Mouse (Mus musculus) cortical plate, adult 2 months (tissue): ENCODE data around the gene Ccnb1. TPM values are rescaled to one million over a fixed set of nuclear protein-coding genes. Genes with fewer than 3 reads are reported as not detected.
"Not testable (repeated sequence)": the region's sequence is repeated elsewhere in the genome, so short reads cannot be mapped to it uniquely, and the experiment has no call there.

Experiments used
- H3K27ac ChIP-seq: fragments of 200-500 bp; 2 replicates; pipeline ENCODE4 v1.5.1; 2012; ENCODE audit warnings: low read length, control low read depth, inconsistent platforms; ENCODE audit not compliant: insufficient read depth
- H3K4me1 ChIP-seq: fragments of 200-500 bp; 2 replicates; pipeline ENCODE4 v1.6.1; 2011; ENCODE audit warnings: low read length; ENCODE audit not compliant: control insufficient read depth, insufficient read depth
- H3K4me3 ChIP-seq: fragments of 200-500 bp; 2 replicates; pipeline ENCODE4 v1.5.1; 2011; ENCODE audit warnings: mild to moderate bottlenecking, low read length, control low read depth; ENCODE audit not compliant: insufficient read depth
- CTCF ChIP-seq: fragments of 200-500 bp; IDR thresholded peaks from 2 replicates; pipeline ENCODE4 v1.5.1; 2011; ENCODE audit warnings: mild to moderate bottlenecking, control low read depth, low read length; ENCODE audit not compliant: insufficient read depth; ENCODE audit errors: extremely low read depth
- POLR2A ChIP-seq: fragments of 200-500 bp; IDR thresholded peaks from 2 replicates; pipeline ENCODE4 v1.6.1; 2011; ENCODE audit warnings: mild to moderate bottlenecking, low read length, control low read depth; ENCODE audit not compliant: insufficient read depth; ENCODE audit errors: extremely low read depth
- polyA plus RNA-seq: library from polyadenylated mRNA; depleted of rRNA; stranded (reverse); fragments of >200 nt; gene quantifications from 2 replicates; pipeline ENCODE4 v1.2.3, GENCODE M21; 2012

Gene Ccnb1
- polyA plus RNA-seq, 1 experiment: 1.3 TPM

GRCm38 (mm10) chr13:100823863-100824262 is 37.5 kb upstream of the Ccnb1 start:
- no peaks in the 10 kb centered on the region for H3K4me1 ChIP-seq
- TF ChIP-seq CTCF (no peak), POLR2A (no peak)
- H3K4me3 ChIP-seq: no peak overlapping the region
- H3K27ac ChIP-seq: no peak overlapping the region

DNA sequence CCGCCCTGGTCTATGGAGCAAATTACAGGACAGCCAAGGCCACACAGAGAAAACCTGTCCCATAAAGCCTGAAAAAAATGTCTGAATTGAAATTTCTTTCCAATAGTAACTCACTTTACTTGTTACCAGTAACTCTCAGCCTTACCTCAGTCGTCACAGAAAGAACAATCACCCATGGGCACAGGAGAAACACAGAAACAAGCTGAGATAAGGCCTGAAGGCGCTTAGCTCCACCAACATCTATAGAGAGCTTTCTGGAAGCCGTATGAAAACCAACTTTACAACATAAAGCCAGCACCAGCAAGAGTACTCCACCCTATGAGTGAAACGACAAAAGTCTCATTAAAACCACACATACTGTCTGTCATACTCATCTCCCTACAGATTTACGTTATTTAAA is 28.1 kb upstream of the Ccnb1 start:
- no peak overlapping the region for H3K27ac ChIP-seq
- no peaks in the 10 kb centered on the region for H3K4me1 ChIP-seq
- TF ChIP-seq CTCF: no peak
- TF ChIP-seq POLR2A: no peak
- H3K4me3 ChIP-seq: no peak overlapping the region

- no peak for TF ChIP-seq CTCF
- TF ChIP-seq POLR2A: no peak
- no peak overlapping the region for H3K27ac ChIP-seq
- no peak overlapping the region for H3K4me3 ChIP-seq
- no peaks in the 10 kb centered on the region for H3K4me1 ChIP-seq
These were observed 19.4 kb upstream of the Ccnb1 start for GRCm38 (mm10) chr13:100805776-100806175.

GRCm38 (mm10) chr13:100797171-100797570 is 10.8 kb upstream of the Ccnb1 start:
- no peak overlapping the region for H3K4me3 ChIP-seq
- no peak for TF ChIP-seq POLR2A
- no peak for TF ChIP-seq CTCF
- H3K4me1 ChIP-seq: no peaks in the 10 kb centered on the region
- no peak overlapping the region for H3K27ac ChIP-seq

- TF ChIP-seq CTCF (no peak), POLR2A (no peak)
- no peak overlapping the region for H3K27ac ChIP-seq
- no peaks in the 10 kb centered on the region for H3K4me1 ChIP-seq
- H3K4me3 ChIP-seq: no peak overlapping the region
These were observed 2.7 kb upstream of the Ccnb1 start for GRCm38 (mm10) chr13:100789083-100789482.

GRCm38 (mm10) chr13:100788057-100788456 is 1.7 kb upstream of the Ccnb1 start:
- not testable (repeated sequence) for H3K4me3 ChIP-seq, H3K27ac ChIP-seq, H3K4me1 ChIP-seq

- Histone ChIP-seq H3K4me1 (no peaks in the 10 kb centered on the region), H3K27ac (no peak overlapping the region), H3K4me3 (no peak overlapping the region)
- TF ChIP-seq CTCF (no peak), POLR2A (no peak)
These were observed 1.1 kb upstream of the Ccnb1 start for GRCm38 (mm10) chr13:100787316-100788010.

GRCm38 (mm10) chr13:100785806-100786413 is 460 bp downstream of the Ccnb1 start:
- H3K27ac ChIP-seq: no peak overlapping the region
- H3K4me3 ChIP-seq: peak overlapping the region; percentile 57
- H3K4me1 ChIP-seq: no peaks in the 10 kb centered on the region
- TF ChIP-seq CTCF: no peak
- no peak for TF ChIP-seq POLR2A

DNA sequence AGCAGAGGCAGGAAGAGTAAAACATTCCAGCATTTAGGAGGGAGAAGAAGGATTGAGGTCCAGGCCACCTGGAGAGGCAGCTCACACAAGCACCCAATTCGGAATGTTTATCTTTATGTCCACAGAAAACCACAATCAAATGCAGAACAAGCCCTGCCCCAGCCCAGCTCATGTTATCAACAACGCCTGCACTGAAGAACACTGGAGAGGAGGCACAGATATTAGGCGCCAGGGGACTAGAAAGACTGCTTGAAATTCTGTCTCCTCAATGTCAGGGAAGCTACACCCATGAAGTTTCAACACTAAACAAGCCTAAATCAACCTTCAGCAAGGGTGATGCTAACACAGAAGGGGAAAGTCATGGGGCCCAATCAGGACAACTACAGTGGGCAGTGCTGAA is 8.9 kb downstream of the Ccnb1 start:
- H3K4me3 ChIP-seq: no peak overlapping the region
- H3K27ac ChIP-seq: no peak overlapping the region
- no peaks in the 10 kb centered on the region for H3K4me1 ChIP-seq
- TF ChIP-seq CTCF: no peak
- TF ChIP-seq POLR2A: no peak

GRCm38 (mm10) chr13:100776710-100777109 is 9.7 kb downstream of the Ccnb1 start:
- Histone ChIP-seq H3K4me1 (no peaks in the 10 kb centered on the region), H3K4me3 (no peak overlapping the region), H3K27ac (no peak overlapping the region)
- no peak for TF ChIP-seq POLR2A
- no peak for TF ChIP-seq CTCF

- TF ChIP-seq CTCF (no peak), POLR2A (no peak)
- Histone ChIP-seq H3K4me3 (peak overlapping the region; percentile 37), H3K4me1 (no peaks in the 10 kb centered on the region), H3K27ac (no peak overlapping the region)
These were observed 10.3 kb downstream of the Ccnb1 start for GRCm38 (mm10) chr13:100776056-100776419.
